Mouse (Mus musculus) liver, embryonic 15.5 days (tissue): ENCODE measurements around the gene Rgl3. TPM values are rescaled to one million over a fixed set of nuclear protein-coding genes. Genes with fewer than 3 reads are reported as not detected.

ENCODE experiments used
- polyA plus RNA-seq: library from polyadenylated mRNA; unstranded; fragments of >200 nt; fragmentation: Nextera tagmentation; extraction: Ambion mirVana; gene quantifications from 2 replicates; pipeline ENCODE4 v1.2.1, GENCODE M21; 2015

The Rgl3 gene
- polyA plus RNA-seq, 1 experiment from 2014 or later, result 0.10 TPM

Other genes starting within 250 kb of the Rgl3 start
- gene Spc24, start 229.1 kb downstream of the Rgl3 start, polyA plus RNA-seq, result 76.8 and 82.2 TPM in 2 replicates
- gene Kank2, start 190.7 kb downstream of the Rgl3 start, polyA plus RNA-seq, result 4.8 and 5.5 TPM in 2 replicates
- 35.0 and 42.9 TPM in 2 replicates for gene Angptl8, start 153.9 kb downstream of the Rgl3 start, polyA plus RNA-seq
- 4.2 and 5.6 TPM in 2 replicates for gene Dock6, start 136.8 kb downstream of the Rgl3 start, polyA plus RNA-seq
- 12.0 and 13.1 TPM in 2 replicates for gene Rab3d, start 71.3 kb downstream of the Rgl3 start, polyA plus RNA-seq
- gene Ccdc159, start 62.0 kb downstream of the Rgl3 start, polyA plus RNA-seq, result 0.99 and 1.5 TPM in 2 replicates
- gene Tmem205, start 61.9 kb downstream of the Rgl3 start, polyA plus RNA-seq, result 137 and 160 TPM in 2 replicates
- gene Plppr2, start 52.4 kb downstream of the Rgl3 start, polyA plus RNA-seq, result 1.2 and 1.5 TPM in 2 replicates
- gene Swsap1, start 33.7 kb downstream of the Rgl3 start, polyA plus RNA-seq, result 2.2 and 2.5 TPM in 2 replicates
- 124 and 142 TPM in 2 replicates for gene Epor, start 25.9 kb downstream of the Rgl3 start, polyA plus RNA-seq
- gene Ccdc151, start 13.2 kb upstream of the Rgl3 start, polyA plus RNA-seq, result not detected in 2 replicates
- 50.6 and 57.5 TPM in 2 replicates for gene Prkcsh, start 13.4 kb upstream of the Rgl3 start, polyA plus RNA-seq
- 0.02 and 0.05 TPM in 2 replicates for gene Elavl3, start 62.6 kb upstream of the Rgl3 start, polyA plus RNA-seq
- gene Gm49318, start 81.8 kb upstream of the Rgl3 start, polyA plus RNA-seq, result not detected in 2 replicates
- gene Zfp653, start 81.9 kb upstream of the Rgl3 start, polyA plus RNA-seq, result 4.9 and 6.6 TPM in 2 replicates
- gene Ecsit, start 96.0 kb upstream of the Rgl3 start, polyA plus RNA-seq, result 21.9 and 26.2 TPM in 2 replicates
- 0.96 and 1.4 TPM in 2 replicates for gene Cnn1, start 109.8 kb upstream of the Rgl3 start, polyA plus RNA-seq
- gene Elof1, start 127.7 kb upstream of the Rgl3 start, polyA plus RNA-seq, result 88.8 and 89.4 TPM in 2 replicates
- 221 and 246 TPM in 2 replicates for gene Acp5, start 146.3 kb upstream of the Rgl3 start, polyA plus RNA-seq
- gene Pigyl, start 167.4 kb upstream of the Rgl3 start, polyA plus RNA-seq, result 29.4 and 35.6 TPM in 2 replicates
- 0.02 and 0.03 TPM in 2 replicates for gene Zfp872, start 198.6 kb upstream of the Rgl3 start, polyA plus RNA-seq
- 6.8 and 7.4 TPM in 2 replicates for gene Zfp809, start 236.3 kb upstream of the Rgl3 start, polyA plus RNA-seq